Mouse (Mus musculus) cerebellum, adult 9-11 months (tissue): ENCODE measurements around the gene Zfp106.
"Not testable (repeated sequence)": the region's sequence is repeated elsewhere in the genome, so short reads cannot be mapped to it uniquely, and the experiment has no call there.

Experiments used
- DNase-seq: peaks from one replicate; pipeline ENCODE4 v3.0.0; 2022

Gene Zfp106

DNA sequence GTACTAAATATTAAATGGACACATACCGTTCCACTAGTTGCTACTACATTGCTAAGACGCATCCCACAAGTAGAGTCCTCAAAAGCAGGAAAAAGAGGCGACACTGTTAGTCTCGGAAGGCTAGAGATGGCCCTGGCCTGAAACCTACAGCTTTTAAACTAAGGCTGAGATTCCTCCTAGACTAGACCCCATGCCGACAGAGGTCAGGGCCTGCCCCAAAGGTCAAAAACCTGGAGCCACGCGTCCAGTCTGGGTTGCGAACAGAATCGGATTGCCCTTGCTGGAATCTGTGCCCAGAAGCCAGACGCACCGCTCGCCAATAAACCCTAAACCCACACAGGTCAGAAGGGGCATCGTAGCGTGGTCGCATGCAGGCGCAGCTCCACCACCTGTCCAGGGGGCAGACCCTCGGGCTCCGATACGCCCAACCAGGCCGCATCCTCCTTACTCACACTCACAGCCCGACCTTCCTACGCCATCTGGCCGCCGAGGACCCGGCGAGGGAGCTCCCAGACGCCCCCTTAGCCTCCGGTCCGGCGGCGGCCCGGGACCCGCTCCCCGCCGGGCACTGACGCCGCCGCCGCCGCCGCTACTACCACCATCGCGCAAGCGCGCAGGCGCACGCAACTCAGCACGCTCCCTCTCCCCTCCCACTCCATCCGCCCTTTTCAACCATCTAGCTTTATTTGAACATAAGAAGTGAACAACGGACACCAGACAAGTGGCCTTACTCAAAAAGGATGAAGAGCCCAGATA is at the start of gene Zfp106:
TSS of gene Zfp106 (minus strand) at position 609 of the 756 bp plus-strand sequence.
- DNase-seq, result peak; percentile 90

- peak; percentile 89 for DNase-seq
These were observed 45.4 kb upstream of the Zfp106 start, which contains the start of the genes Haus2 and Lrrc57 for GRCm38 (mm10) chr2:120608830-120609723. Gene Haus2, plus strand, starts transcription at chr2:120609383. Gene Lrrc57, minus strand, starts transcription at chr2:120609520.

GRCm38 (mm10) chr2:120606021-120606690 is 42.5 kb upstream of the Zfp106 start:
- DNase-seq, result no peak

GRCm38 (mm10) chr2:120599506-120599905 is 35.9 kb upstream of the Zfp106 start:
- DNase-seq, result no peak

DNA sequence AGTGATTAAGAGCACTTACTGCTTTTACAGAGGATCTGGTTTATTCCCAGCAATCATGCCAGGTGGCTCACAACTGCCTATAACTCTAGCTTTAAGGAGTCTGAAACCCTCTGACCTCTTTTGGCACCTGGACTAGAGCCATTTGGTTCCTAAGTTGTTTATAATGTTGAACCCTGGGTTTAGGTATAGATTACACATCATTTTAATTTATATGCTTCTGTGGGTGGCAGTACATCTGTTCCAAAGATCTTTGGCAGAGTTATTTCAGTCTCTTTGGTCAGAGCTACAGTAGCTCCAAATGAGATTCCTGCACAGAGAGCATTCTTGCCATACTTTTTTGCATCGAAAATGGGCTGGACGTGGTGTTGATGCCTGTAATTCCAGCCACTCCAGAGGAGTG is 34.1 kb upstream of the Zfp106 start:
- no peak for DNase-seq

DNA sequence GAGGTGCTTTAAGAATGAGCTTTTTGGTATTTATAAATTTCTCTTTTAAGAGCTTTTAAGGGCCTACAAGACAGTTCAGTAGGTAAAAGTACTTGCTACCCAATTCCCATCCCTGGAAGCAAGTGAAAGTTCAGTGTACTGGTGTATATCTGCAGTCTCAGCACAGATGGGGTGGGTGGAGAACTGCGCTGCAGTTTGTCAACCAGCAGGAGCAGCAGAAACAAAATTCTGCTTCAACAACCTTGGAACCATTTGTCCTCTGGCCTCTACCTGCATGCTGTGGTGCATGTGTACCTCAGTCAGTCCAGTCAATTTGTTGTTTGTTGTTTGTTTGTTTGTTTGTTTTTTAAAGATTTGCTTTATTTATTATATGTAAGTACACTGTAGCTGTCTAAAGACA is 28.6 kb upstream of the Zfp106 start:
- no peak for DNase-seq

GRCm38 (mm10) chr2:120589759-120590158 is 26.1 kb upstream of the Zfp106 start:
- no peak for DNase-seq

- no peak for DNase-seq
These were observed 14.6 kb upstream of the Zfp106 start for GRCm38 (mm10) chr2:120578286-120578685.

DNA sequence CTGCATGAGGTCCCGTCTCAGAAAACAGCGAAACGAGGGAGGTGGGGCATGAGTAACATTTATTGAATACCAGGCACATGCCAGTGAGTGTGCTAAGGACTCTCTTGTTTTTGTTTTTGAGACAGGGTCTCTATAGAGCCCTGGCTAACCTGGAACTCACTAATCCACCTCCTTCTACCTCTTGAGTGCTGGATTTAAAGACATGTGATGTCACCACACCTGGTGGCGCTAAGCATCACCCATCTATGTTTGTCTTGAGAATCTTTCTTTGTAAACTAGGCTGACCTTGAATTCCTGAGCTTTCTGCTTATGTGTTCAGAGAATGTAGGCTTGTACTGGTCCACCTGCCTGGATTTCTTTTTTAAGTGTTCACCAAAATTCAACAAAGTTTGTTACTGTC is 14.2 kb upstream of the Zfp106 start:
- DNase-seq, result no peak

GRCm38 (mm10) chr2:120575978-120576377 is 12.3 kb upstream of the Zfp106 start:
- DNase-seq, result no peak

DNA sequence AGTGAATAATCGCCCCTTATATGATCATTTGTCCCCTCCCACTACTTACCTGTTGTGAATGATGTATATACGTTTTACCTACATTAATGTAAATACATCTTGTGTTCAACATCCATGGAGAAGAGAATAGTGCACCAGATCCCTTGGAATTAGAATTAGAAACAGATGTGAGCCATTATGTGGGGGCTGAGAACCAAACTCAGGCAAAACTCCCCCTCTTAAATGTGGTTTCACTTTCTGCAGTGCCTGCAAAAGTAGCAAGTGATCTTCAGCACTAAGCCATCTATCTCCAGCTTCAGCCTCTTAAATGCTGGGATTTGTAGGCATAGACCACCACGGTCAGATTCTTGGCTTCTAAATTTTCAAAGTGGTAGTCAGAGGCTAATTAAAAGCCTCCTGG is 11.5 kb upstream of the Zfp106 start:
- DNase-seq, result no peak

DNA sequence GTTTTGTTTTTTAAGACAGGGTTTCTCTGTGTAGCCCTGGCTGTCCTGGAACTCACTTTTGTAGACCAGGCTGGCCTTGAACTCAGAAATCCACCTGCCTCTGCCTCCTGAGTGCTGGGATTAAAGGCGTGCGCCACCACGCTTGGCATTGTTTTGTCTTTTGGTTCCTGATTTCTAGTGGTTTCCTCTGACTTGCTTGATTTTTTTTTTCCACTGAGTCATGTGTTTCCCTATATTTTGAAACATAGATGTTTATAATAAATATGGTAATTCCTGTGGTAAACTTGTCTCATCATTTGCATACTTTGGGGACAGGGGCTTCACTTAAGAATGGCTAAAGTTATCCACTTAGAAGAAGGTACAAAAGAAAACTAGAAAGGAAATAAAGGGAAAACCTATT is 8.5 kb upstream of the Zfp106 start:
- DNase-seq, result not testable (repeated sequence)

- DNase-seq, result no peak
These were observed 7.4 kb upstream of the Zfp106 start for GRCm38 (mm10) chr2:120571081-120571480.

DNA sequence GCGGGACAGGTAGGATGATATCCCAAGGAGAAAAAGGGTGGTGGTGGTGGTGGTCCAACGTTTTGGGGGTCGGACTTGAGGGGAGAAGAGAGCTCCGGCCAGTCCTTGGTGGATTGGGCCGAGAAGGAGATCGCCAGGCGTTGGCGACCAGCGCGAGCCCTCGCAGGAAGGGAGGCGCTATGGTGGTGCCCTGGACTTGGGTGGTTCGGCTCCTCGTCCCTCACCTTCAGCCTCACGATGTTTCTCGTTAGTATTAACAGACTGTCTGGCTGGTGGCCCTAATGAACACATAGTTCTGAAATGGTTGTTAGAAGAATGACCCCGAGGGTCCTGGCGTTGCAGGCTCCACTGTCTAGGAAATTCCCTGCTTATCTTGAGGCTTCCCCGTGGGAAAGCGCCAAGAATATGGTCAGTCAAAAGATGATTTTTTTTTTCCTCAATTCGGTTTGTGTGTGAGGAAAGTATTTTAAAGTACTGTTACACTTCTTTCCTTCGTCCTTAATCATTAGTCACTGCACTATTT is 4.2 kb upstream of the Zfp106 start:
- DNase-seq, result no peak

DNA sequence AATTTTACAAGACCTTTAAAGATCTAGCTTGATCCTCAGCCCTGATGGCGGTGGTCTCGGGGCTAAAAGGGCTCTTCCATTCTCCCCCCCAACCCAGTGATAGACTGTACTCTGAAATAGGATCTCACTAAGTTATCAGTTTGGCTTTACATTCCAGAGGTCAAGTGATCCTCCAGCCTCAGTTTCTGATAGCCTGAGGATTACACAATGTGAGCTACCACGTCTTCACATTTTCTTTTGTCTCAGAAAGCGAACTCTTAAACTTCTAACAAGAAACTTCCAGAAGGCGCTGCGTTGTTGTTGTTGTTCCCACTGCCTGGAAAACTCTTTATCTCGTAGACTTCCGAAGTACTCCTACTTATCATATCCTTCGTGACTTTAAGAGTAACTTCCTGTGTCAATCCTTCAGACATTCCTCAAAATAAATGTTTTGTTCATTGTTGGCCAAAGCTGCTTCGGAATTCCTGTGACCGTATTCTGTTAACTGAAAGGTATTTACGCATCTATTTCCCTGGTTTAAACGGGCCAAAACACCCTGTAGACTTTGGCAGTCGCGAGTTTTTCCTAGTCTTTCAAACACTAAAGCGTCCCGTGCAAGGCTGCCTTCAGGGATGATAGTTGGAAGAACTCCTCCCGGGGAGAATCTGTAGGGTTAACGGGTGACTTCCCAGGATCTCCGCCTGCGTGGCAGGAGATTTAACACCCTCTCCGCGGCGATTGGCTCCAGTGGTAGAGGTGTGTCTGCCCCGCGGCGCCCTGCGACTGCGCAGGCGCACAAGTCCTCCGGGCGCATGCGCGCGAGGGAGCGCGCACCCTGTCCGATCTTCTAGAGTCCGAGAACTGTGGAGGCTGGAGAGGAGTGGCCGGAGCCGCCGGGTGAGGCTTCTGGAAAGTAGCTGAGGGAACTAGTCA is 3.5 kb upstream of the Zfp106 start, which contains the start of gene Snap23:
TSS of gene Snap23 (plus strand) at position 786 of the 912 bp plus-strand sequence.
- DNase-seq, result peak; percentile 97

DNA sequence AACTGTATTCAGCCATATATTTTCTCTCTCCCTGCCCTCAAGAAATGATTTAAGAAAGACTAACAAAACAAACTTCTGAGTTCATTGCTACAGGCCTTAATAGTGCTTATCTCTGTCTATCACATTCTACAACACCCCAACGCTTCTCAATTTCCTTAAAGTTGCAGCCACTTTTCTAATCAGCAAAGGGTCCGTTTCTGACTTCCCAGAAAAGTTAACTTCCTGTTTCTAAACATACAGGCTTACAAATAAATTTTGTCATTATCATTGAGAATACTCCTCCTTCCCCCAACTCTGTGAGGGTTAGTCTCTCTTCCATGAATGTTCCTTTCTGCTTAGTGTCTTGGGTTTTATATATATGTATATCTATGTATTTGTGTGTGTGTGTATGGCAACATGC is 1.7 kb upstream of the Zfp106 start:
- no peak for DNase-seq

DNA sequence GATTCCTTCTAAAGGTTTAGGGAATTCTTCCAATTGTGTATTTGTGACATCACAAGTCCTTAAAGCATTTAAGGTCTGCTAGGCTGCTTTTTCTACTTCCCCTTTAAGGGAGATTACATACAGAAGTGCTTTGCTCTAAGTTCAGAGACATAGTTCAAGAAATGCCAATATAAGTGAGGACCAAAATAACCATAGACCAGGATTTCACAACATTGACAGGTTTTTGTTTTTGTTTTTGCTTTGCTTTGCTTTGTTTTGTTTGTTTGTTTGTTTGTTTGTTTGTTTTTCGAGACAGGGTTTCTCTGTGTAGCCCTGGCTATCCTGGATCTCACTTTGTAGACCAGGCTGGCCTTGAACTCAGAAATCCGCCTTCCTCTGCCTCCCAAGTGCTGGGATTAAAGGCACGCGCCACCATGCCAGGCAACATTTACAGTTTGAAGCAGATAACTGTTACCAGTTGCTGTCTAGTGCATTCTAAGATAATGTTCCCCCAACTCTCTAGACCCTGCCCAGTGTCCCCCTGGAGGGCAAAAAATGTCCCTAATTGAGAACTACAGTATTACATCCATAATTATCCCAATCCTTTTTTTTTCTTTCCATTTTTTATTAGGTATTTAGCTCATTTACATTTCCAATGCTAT is 1.0 kb upstream of the Zfp106 start:
- DNase-seq, result not testable (repeated sequence)

DNA sequence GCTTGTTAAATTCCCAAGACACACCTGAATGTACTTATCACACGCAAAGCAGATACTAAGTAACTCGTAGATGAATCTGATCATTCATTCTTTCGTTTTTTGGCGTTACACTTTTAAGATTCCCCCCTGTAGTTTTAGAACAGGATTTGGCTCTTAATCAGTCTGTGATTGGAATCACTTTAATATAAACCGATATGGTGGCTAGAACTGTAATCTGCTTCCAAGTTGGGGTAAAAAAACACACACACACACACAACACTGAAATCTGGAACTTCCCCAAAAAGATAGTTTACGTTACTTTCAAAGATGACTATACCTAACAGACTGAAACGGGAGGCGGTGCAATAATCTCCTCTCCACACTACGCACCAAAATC is 796 bp downstream of the Zfp106 start:
- no peak for DNase-seq

DNA sequence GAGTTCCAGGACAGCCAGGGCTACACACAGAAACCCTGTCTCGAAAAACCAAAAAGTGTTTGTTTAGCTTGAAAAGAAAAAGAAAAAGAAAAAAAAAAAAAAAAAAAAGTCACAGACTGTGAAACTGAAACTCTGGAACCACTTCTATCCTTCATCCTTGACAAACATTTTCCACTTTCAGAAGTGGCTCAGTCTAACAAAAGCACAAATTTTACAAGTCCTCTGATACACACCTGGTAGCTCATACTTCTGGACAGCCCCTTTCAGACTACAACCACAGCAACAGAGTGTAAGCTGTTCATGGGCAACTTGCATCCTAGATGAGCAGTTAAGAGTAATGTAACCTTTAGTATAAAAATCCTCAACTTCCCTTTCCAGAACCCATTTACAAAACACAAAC is 2.1 kb downstream of the Zfp106 start:
- DNase-seq, result no peak

DNA sequence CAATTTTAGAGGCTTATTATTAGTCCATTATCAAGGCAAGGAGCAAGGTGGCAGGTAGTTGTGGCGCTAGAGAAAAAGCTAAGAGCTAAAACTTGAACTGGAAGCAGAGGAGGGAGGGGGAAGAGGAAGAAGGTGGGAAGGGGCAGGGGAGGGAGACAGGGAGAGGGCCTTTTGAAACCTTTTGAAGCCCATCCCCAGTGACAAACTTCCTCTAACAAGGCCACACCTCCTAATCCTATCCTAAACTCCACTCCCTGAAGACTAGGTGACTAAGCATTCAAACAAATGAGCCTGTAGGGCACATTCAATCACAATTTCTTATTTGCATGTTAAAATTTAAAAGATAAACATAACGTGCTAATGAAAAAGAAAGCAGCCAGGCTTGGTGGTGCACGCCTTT is 4.8 kb downstream of the Zfp106 start:
- no peak for DNase-seq

DNA sequence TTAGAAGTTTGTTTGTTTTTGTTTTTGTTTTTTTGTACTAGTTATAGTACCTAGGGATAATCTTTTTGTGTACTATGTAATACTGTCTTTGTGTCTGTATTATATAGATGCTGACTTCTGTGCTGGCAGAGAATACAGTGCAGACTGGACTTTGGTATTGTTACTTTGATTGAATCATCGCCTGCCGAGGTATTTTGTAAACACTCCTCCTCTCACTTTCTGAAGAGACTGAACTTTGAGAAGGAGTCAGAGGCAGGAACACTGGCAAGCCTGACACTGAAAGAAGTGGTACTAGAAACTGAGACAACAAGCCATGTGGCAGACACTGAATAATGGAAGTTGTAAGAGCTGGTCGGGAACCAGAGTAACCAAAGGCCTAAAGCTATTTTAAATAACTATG is 6.8 kb downstream of the Zfp106 start:
- no peak for DNase-seq
